In genomic region chr3:57544154-57544553, GRCm38 (mm10) we compare ENCODE assay signal across 11 mouse cellular contexts. TPM values are rescaled to one million over a fixed set of nuclear protein-coding genes. Genes with fewer than 3 reads are reported as not detected.
DNase-seq lines count a peak whose midpoint lies in the region; ATAC-seq and TF ChIP-seq lines count a peak whose summit lies in the region.
"Had no signal": no experiment of that assay in that cellular context is flagged by ENCODE, and none has a peak within 500 bp of the region (broad histone marks: within the 10 kb centered on the region; RNA-seq: fewer than 3 reads in every experiment).

No protein-coding gene starts in this region.

- no peaks in the 10 kb centered on the region for H3K9me3 ChIP-seq in liver, embryonic 11.5 days (ENCODE audit: control insufficient read depth, low read length)
- H3K9me3 ChIP-seq: hindbrain, embryonic 10.5 days had no signal

- H3K4me3 ChIP-seq in brown adipose tissue, adult 24 weeks (ENCODE audit: insufficient read depth, low read depth, low read length) = 0 out of 2 replicates have a peak overlapping the region, but pooled peaks have one; percentile 6
- no peak overlapping the region for H3K4me3 ChIP-seq in liver, embryonic 11.5 days (ENCODE audit: low read depth, low read length)
- no peak overlapping the region for H3K4me3 ChIP-seq in layer of hippocampus, adult 2 months
- H3K4me3 ChIP-seq: hindbrain, embryonic 10.5 days had no signal

- ATAC-seq in liver, embryonic 11.5 days (replicated peaks; ENCODE audit: low FRiP score) = peak; percentile 36; the same call in 1 of the 2 replicates

- DNase-seq in adrenal gland, postnatal 10 days = peak; percentile 10
- no peak for DNase-seq in adrenal gland, postnatal 25 days
- DNase-seq in kidney, adult 18-20 months = peak; percentile 36
- DNase-seq in liver, embryonic 11.5 days (ENCODE audit: low spot score) = no peak
- DNase-seq in layer of hippocampus, adult 2 months (ENCODE audit: low spot score in 2 of 2) = no peak
- DNase-seq in ovary, postnatal 36 days (ENCODE audit: low spot score) = no peak
- DNase-seq in embryo, embryonic 10.5 days (ENCODE audit: low spot score) = no peak
- DNase-seq: cerebellum, adult 9-11 months had no signal

- TF ChIP-seq CTCF in layer of hippocampus, adult 2 months (conservative IDR thresholded peaks at IDR 0.05) = no peak

- WGBS in liver, embryonic 11.5 days = 61% methylated on average over 9 of the region's 9 CpGs

- no peak overlapping the region for H3K9ac ChIP-seq in liver, embryonic 11.5 days (ENCODE audit: low read depth, low read length)

- H3K36me3 ChIP-seq in liver, embryonic 11.5 days (ENCODE audit: control insufficient read depth, insufficient read depth, low read length) = no peaks in the 10 kb centered on the region
- H3K36me3 ChIP-seq: G1E; hindbrain, embryonic 10.5 days had no signal

- peak overlapping the region; percentile 86 for H3K27ac ChIP-seq in brown adipose tissue, adult 24 weeks (replicated peaks; ENCODE audit: low read depth, low read length)
- no peak overlapping the region for H3K27ac ChIP-seq in liver, embryonic 11.5 days (ENCODE audit: low read depth, low read length)
- no peak overlapping the region for H3K27ac ChIP-seq in layer of hippocampus, adult 2 months
- H3K27ac ChIP-seq: hindbrain, embryonic 10.5 days had no signal

- H3K4me2 ChIP-seq in liver, embryonic 11.5 days = no peak overlapping the region

- no peaks in the 10 kb centered on the region for H3K27me3 ChIP-seq in liver, embryonic 11.5 days (replicated peaks; ENCODE audit: control insufficient read depth, insufficient read depth, low read length)

- peaks cover 34% of the 10 kb centered on the region for H3K4me1 ChIP-seq in brown adipose tissue, adult 24 weeks (ENCODE audit: control insufficient read depth, insufficient read depth, insufficient read length, low read length)
- no peaks in the 10 kb centered on the region for H3K4me1 ChIP-seq in liver, embryonic 11.5 days (replicated peaks; ENCODE audit: control insufficient read depth, insufficient read depth, low read length)

RNA-seq across cellular contexts. Expression of gene Wwtr1, which starts 31.6 kb away (rescaled TPM):
- total RNA-seq in adrenal gland, postnatal 10 days (2021) = 10 to 100 TPM; 47.2 to 50.9 TPM
- total RNA-seq in adrenal gland, postnatal 25 days (2021) = 35.8 and 37.6 TPM in 2 replicates
- polyA plus RNA-seq in brown adipose tissue, adult 24 weeks (2012; ENCODE audit: insufficient read depth, insufficient read length, missing spikeins) = 27.8 and 28.3 TPM in 2 replicates
- polyA plus RNA-seq in liver, embryonic 11.5 days (2014; fragmentation: Nextera tagmentation; extraction: Ambion mirVana) = 3.9 and 5.1 TPM in 2 replicates
- 10 to 100 TPM; 12.7 to 12.9 TPM for total RNA-seq in layer of hippocampus, adult 2 months (2021)
- polyA plus RNA-seq: G1E had no signal

Comparison
In these comparisons a context has a peak if more than half of its experiments do, and no peak if none do; other contexts are left out.
1. DNase-seq: peak in adrenal gland, postnatal 10 days (single experiment) and kidney, adult 18-20 months (single experiment); none in adrenal gland, postnatal 25 days (single experiment), liver, embryonic 11.5 days (single experiment), layer of hippocampus, adult 2 months (0 of 2), ovary, postnatal 36 days (single experiment) and embryo, embryonic 10.5 days (single experiment).